Mouse (Mus musculus): Measurements from ENCODE around the gene Wwox.

DNA sequence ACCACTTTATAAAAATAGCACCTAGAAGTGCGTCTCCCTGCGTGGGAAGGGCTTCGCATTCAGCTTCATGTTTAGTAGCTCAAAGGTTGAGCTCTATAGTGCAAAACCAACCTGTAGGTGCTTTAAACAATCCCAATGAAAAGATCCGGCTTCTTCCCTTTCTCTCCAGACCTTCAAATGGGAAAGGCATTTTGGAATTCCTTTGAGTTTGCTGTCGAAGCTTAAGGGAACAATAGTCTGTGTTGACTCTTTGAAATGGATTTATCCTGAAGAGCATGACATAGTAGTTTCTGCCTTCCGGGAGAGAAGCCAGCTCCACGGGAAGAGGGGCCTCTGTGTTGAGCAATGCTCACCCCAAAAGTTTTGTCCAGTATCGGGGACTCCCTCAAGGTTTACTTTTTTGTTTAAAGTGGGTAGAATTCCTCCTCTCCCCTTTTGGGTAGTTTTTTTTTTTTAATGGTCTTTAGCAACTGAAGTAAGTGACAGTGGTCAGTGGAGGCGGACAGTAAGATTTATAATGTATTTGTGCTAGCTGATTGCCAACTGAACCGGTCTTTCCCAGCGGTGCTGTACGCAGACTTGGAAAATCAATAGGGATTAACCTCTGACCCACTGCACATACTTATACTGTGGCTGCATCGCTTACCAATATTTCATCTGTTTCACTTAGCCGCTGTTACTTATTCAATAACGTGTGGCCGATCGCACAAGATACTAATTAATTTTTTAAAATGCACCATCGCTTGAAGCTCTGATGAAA lies 312.1 kb downstream of the Wwox start:
- TF ChIP-seq CTCF (IDR thresholded peaks at IDR 0.05; ENCODE audit: insufficient read depth, low read depth, low read length): no peak
- TF ChIP-seq POLR2A (IDR thresholded peaks at IDR 0.05; ENCODE audit: insufficient read depth, low read depth, low read length): no peak
